Mouse (Mus musculus) right cerebral cortex, postnatal 25 days (tissue): ENCODE measurements around the gene B630019K06Rik.
"Not testable (repeated sequence)": the region's sequence is repeated elsewhere in the genome, so short reads cannot be mapped to it uniquely, and the experiment has no call there.

Experiments
- DNase-seq: peaks from one replicate; pipeline ENCODE4 v3.0.0; 2022

The B630019K06Rik gene

GRCm38 (mm10) chrX:8892343-8893155 lies at the start of gene B630019K06Rik:
Gene B630019K06Rik, plus strand, starts transcription at chrX:8892382.
- peak; percentile 58 for DNase-seq

- no peak for DNase-seq
These were observed 48.5 kb upstream of the B630019K06Rik start, which contains the start of gene Gm6592 for GRCm38 (mm10) chrX:8843694-8844093. Gene Gm6592, plus strand, starts transcription at chrX:8843994.

GRCm38 (mm10) chrX:8852486-8852885 lies 39.7 kb upstream of the B630019K06Rik start:
- no peak for DNase-seq

GRCm38 (mm10) chrX:8864331-8864730 lies 27.9 kb upstream of the B630019K06Rik start:
- peak; percentile 67 for DNase-seq

GRCm38 (mm10) chrX:8873953-8874352 lies 18.2 kb upstream of the B630019K06Rik start, which contains the start of gene Gm5751:
Gene Gm5751, plus strand, starts transcription at chrX:8874253.
- not testable (repeated sequence) for DNase-seq

- DNase-seq: no peak
These were observed 7.8 kb upstream of the B630019K06Rik start for GRCm38 (mm10) chrX:8884336-8884735.

GRCm38 (mm10) chrX:8891975-8892342 lies 223 bp upstream of the B630019K06Rik start:
- DNase-seq: no peak

- peak; percentile 29 for DNase-seq
These were observed 1.0 kb downstream of the B630019K06Rik start for GRCm38 (mm10) chrX:8893182-8893651.

GRCm38 (mm10) chrX:8900823-8901222 lies 8.6 kb downstream of the B630019K06Rik start:
- DNase-seq: no peak

GRCm38 (mm10) chrX:8901906-8902472 lies 9.8 kb downstream of the B630019K06Rik start:
- DNase-seq: no peak

- DNase-seq: no peak
These were observed 28.9 kb downstream of the B630019K06Rik start for GRCm38 (mm10) chrX:8921080-8921479.

- no peak for DNase-seq
These were observed 29.8 kb downstream of the B630019K06Rik start for GRCm38 (mm10) chrX:8921813-8922607.

GRCm38 (mm10) chrX:8927308-8927707 lies 35.1 kb downstream of the B630019K06Rik start:
- no peak for DNase-seq

- DNase-seq: no peak
These were observed 51.9 kb downstream of the B630019K06Rik start for GRCm38 (mm10) chrX:8944041-8944440.
